Mouse (Mus musculus) heart, adult 2 months (tissue): ENCODE results near the gene Kcnmb1.

Experiments
- CTCF ChIP-seq: fragments of 200-600 bp; IDR thresholded peaks from 2 replicates; pipeline ENCODE4 v1.8.1; 2022; ENCODE audit warnings: antibody characterized with exemption, mild to moderate bottlenecking, moderate library complexity
- POLR2A ChIP-seq: fragments of 200-500 bp; IDR thresholded peaks from 2 replicates; pipeline ENCODE4 v1.6.1; 2011; ENCODE audit warnings: mild to moderate bottlenecking, low read depth, low read length, control low read depth; ENCODE audit not compliant: insufficient read depth

GRCm38 (mm10) chr11:34010859-34011172, 48.0 kb downstream of the Kcnmb1 start:
- no peak for TF ChIP-seq POLR2A
- TF ChIP-seq CTCF, result no peak
